Mouse (Mus musculus) neural tube, embryonic 15.5 days (tissue): Measurements from ENCODE around the gene Cox17. TPM values are rescaled to one million over a fixed set of nuclear protein-coding genes. Genes with fewer than 3 reads are reported as not detected.
"Not testable (repeated sequence)": the region's sequence is repeated elsewhere in the genome, so short reads cannot be mapped to it uniquely, and the experiment has no call there.

Experiments
- ATAC-seq: fragments of 200-750 bp; cut with Nextera tagmentation; 2 replicates; pipeline ENCODE4 v1.8.0; 2017; ENCODE audit warnings: mild to moderate bottlenecking, moderate TSS enrichment, moderate library complexity; ENCODE audit not compliant: low FRiP score
- H3K27ac ChIP-seq: fragments of 300-500 bp; sonication (generic); replicated peaks from 2 replicates; pipeline ENCODE4 v1.5.1; 2015; ENCODE audit warnings: mild to moderate bottlenecking, inconsistent platforms
- H3K27me3 ChIP-seq: fragments of 300-500 bp; sonication (generic); replicated peaks from 2 replicates; pipeline ENCODE4 v1.6.1; 2015; ENCODE audit warnings: inconsistent platforms
- H3K36me3 ChIP-seq: fragments of 300-500 bp; sonication (generic); 2 replicates; pipeline ENCODE4 v1.6.1; 2015; ENCODE audit warnings: inconsistent platforms
- H3K4me1 ChIP-seq: fragments of 300-500 bp; sonication (generic); 2 replicates; pipeline ENCODE4 v1.6.1; 2015; ENCODE audit warnings: inconsistent platforms
- H3K4me2 ChIP-seq: fragments of 300-500 bp; sonication (generic); 2 replicates; pipeline ENCODE4 v1.6.1; 2015; ENCODE audit warnings: inconsistent platforms, mild to moderate bottlenecking, moderate library complexity
- H3K4me3 ChIP-seq: fragments of 300-500 bp; sonication (generic); replicated peaks from 2 replicates; pipeline ENCODE4 v1.5.1; 2015; ENCODE audit warnings: mild to moderate bottlenecking, inconsistent platforms
- H3K9ac ChIP-seq: fragments of 300-500 bp; sonication (generic); replicated peaks from 2 replicates; pipeline ENCODE4 v1.6.1; 2015; ENCODE audit warnings: mild to moderate bottlenecking, inconsistent platforms
- H3K9me3 ChIP-seq: fragments of 300-500 bp; sonication (generic); replicated peaks from 2 replicates; pipeline ENCODE4 v1.6.1; 2016; ENCODE audit warnings: inconsistent platforms
- WGBS: fragments of 180-500 bp; shearing (Covaris S2); methylation state at CpG from one replicate; pipeline ENCODE4 v1.1.7; 2015; ENCODE audit warnings: mixed read lengths; 5-methylcytosine and 5-hydroxymethylcytosine counted together
- polyA plus RNA-seq: library from polyadenylated mRNA; unstranded; fragments of >200 nt; fragmentation: Nextera tagmentation; extraction: Ambion mirVana; gene quantifications from 2 replicates; pipeline ENCODE4 v1.2.1, GENCODE M21; 2015

Cox17 gene
- polyA plus RNA-seq, 1 experiment from 2014 or later: 95.8 TPM

- no peak overlapping the region for H3K9ac ChIP-seq
- 91% methylated on average over 15 of the region's 15 CpGs for WGBS
- no peak for ATAC-seq
- H3K9me3 ChIP-seq: no peaks in the 10 kb centered on the region
- no peaks in the 10 kb centered on the region for H3K27me3 ChIP-seq
- no peaks in the 10 kb centered on the region for H3K36me3 ChIP-seq
- no peak overlapping the region for H3K4me2 ChIP-seq
- H3K4me3 ChIP-seq: no peak overlapping the region
- H3K4me1 ChIP-seq: no peaks in the 10 kb centered on the region
- H3K27ac ChIP-seq: no peak overlapping the region
Observed at GRCm38 (mm10) chr16:38324311-38324710, 22.5 kb upstream of the Cox17 start.

GRCm38 (mm10) chr16:38326778-38327397 lies 19.9 kb upstream of the Cox17 start:
- Histone ChIP-seq H3K4me3 (no peak overlapping the region), H3K27me3 (no peaks in the 10 kb centered on the region), H3K9me3 (no peaks in the 10 kb centered on the region), H3K27ac (no peak overlapping the region), H3K4me2 (no peak overlapping the region), H3K36me3 (no peaks in the 10 kb centered on the region), H3K4me1 (no peaks in the 10 kb centered on the region), H3K9ac (no peak overlapping the region)
- 82% methylated on average over 11 of the region's 11 CpGs for WGBS
- no peak for ATAC-seq

GRCm38 (mm10) chr16:38329340-38329739 lies 17.5 kb upstream of the Cox17 start:
- no peak overlapping the region for H3K4me2 ChIP-seq
- WGBS: 90% methylated on average over 3 of the region's 3 CpGs
- no peak overlapping the region for H3K27ac ChIP-seq
- ATAC-seq: no peak
- H3K4me3 ChIP-seq: no peak overlapping the region
- no peaks in the 10 kb centered on the region for H3K4me1 ChIP-seq
- no peaks in the 10 kb centered on the region for H3K9me3 ChIP-seq
- no peaks in the 10 kb centered on the region for H3K27me3 ChIP-seq
- no peaks in the 10 kb centered on the region for H3K36me3 ChIP-seq
- H3K9ac ChIP-seq: no peak overlapping the region

- WGBS: 41% methylated on average over 6 of the region's 6 CpGs
- H3K4me3 ChIP-seq: no peak overlapping the region
- no peaks in the 10 kb centered on the region for H3K9me3 ChIP-seq
- no peak for ATAC-seq
- H3K27me3 ChIP-seq: no peaks in the 10 kb centered on the region
- H3K9ac ChIP-seq: no peak overlapping the region
- H3K4me2 ChIP-seq: no peak overlapping the region
- H3K36me3 ChIP-seq: no peaks in the 10 kb centered on the region
- no peaks in the 10 kb centered on the region for H3K4me1 ChIP-seq
- H3K27ac ChIP-seq: no peak overlapping the region
Observed at GRCm38 (mm10) chr16:38334431-38334830, 12.4 kb upstream of the Cox17 start.

- not testable (repeated sequence) for ATAC-seq, H3K9ac ChIP-seq, H3K4me2 ChIP-seq, H3K4me1 ChIP-seq, H3K27ac ChIP-seq, H3K4me3 ChIP-seq, H3K36me3 ChIP-seq, H3K9me3 ChIP-seq, H3K27me3 ChIP-seq
- WGBS: 85% methylated on average over 4 of the region's 4 CpGs
Observed at GRCm38 (mm10) chr16:38338077-38338476, 8.7 kb upstream of the Cox17 start.

- Histone ChIP-seq H3K9me3 (no peaks in the 10 kb centered on the region), H3K4me3 (peak within 1 kb of the TSS; percentile 48), H3K9ac (peak within 1 kb of the TSS; percentile 54), H3K4me2 (peak within 1 kb of the TSS; percentile 85), H3K4me1 (peaks cover 9% of the 10 kb centered on the region), H3K27me3 (no peaks in the 10 kb centered on the region), H3K36me3 (no peaks in the 10 kb centered on the region), H3K27ac (peak within 1 kb of the TSS; percentile 61; the same call in 1 of the 2 replicates)
- WGBS: 8% methylated on average over 30 of the region's 30 CpGs
- peak; percentile 92 for ATAC-seq
Observed at GRCm38 (mm10) chr16:38341396-38342324, 5.1 kb upstream of the Cox17 start, which contains the start of gene Maats1. Gene Maats1 (minus strand): TSS chr16:38342143.

- H3K27me3 ChIP-seq: no peaks in the 10 kb centered on the region
- H3K36me3 ChIP-seq: peaks cover 9% of the 10 kb centered on the region
- no peak for ATAC-seq
- no peaks in the 10 kb centered on the region for H3K9me3 ChIP-seq
- whole genome bisulfite sequencing: 91% methylated on average over 3 of the region's 3 CpGs
- no peak overlapping the region for H3K4me3 ChIP-seq
- no peak overlapping the region for H3K27ac ChIP-seq
- no peak overlapping the region for H3K4me2 ChIP-seq
- no peak overlapping the region for H3K9ac ChIP-seq
- H3K4me1 ChIP-seq: peaks cover 20% of the 10 kb centered on the region
Observed at GRCm38 (mm10) chr16:38344941-38345725, 1.7 kb upstream of the Cox17 start.

GRCm38 (mm10) chr16:38347588-38347987 lies 797 bp downstream of the Cox17 start:
- Histone ChIP-seq H3K4me3 (peak overlapping the region; percentile 86), H3K36me3 (peaks cover 26% of the 10 kb centered on the region), H3K27me3 (no peaks in the 10 kb centered on the region), H3K9me3 (no peaks in the 10 kb centered on the region), H3K4me2 (peak overlapping the region; percentile 66), H3K4me1 (peaks cover 13% of the 10 kb centered on the region), H3K27ac (no peak overlapping the region), H3K9ac (peak overlapping the region; percentile 80)
- no peak for ATAC-seq
- 65% methylated on average over 6 of the region's 6 CpGs for WGBS

- no peaks in the 10 kb centered on the region for H3K9me3 ChIP-seq
- ATAC-seq: no peak
- H3K4me3 ChIP-seq: no peak overlapping the region
- H3K4me1 ChIP-seq: peaks cover 13% of the 10 kb centered on the region
- H3K36me3 ChIP-seq: peaks cover 26% of the 10 kb centered on the region
- no peak overlapping the region for H3K9ac ChIP-seq
- H3K4me2 ChIP-seq: no peak overlapping the region
- H3K27ac ChIP-seq: no peak overlapping the region
- 90% methylated on average over 9 of the region's 9 CpGs for WGBS
- no peaks in the 10 kb centered on the region for H3K27me3 ChIP-seq
Observed at GRCm38 (mm10) chr16:38348217-38348761, 1.5 kb downstream of the Cox17 start.

GRCm38 (mm10) chr16:38349881-38350280 lies 3.1 kb downstream of the Cox17 start:
- Histone ChIP-seq H3K27me3 (no peaks in the 10 kb centered on the region), H3K9ac (no peak overlapping the region), H3K4me3 (no peak overlapping the region), H3K27ac (no peak overlapping the region), H3K9me3 (no peaks in the 10 kb centered on the region), H3K4me2 (no peak overlapping the region), H3K4me1 (peaks cover 13% of the 10 kb centered on the region), H3K36me3 (peaks cover 26% of the 10 kb centered on the region)
- no peak for ATAC-seq
- WGBS: 95% methylated on average over 2 of the region's 2 CpGs

- no peak for ATAC-seq
- no peak overlapping the region for H3K27ac ChIP-seq
- H3K9me3 ChIP-seq: no peaks in the 10 kb centered on the region
- no peak overlapping the region for H3K9ac ChIP-seq
- H3K4me3 ChIP-seq: no peak overlapping the region
- peaks cover 26% of the 10 kb centered on the region for H3K36me3 ChIP-seq
- no peak overlapping the region for H3K4me2 ChIP-seq
- WGBS: 90% methylated on average over 7 of the region's 7 CpGs
- no peaks in the 10 kb centered on the region for H3K27me3 ChIP-seq
- peaks cover 13% of the 10 kb centered on the region for H3K4me1 ChIP-seq
Observed at GRCm38 (mm10) chr16:38350361-38350855, 3.6 kb downstream of the Cox17 start.
